Mouse (Mus musculus): ENCODE data around the gene Grxcr1. TPM values are rescaled to one million over a fixed set of nuclear protein-coding genes. Genes with fewer than 3 reads are reported as not detected.

Grxcr1 gene
- not detected for total RNA-seq (2022)

- no peak for DNase-seq (ENCODE audit: low spot score in 2 of 2)
Measured at GRCm38 (mm10) chr5:68031744-68032143, at the start of gene Grxcr1. Grxcr1 (plus strand) TSS chr5:68031835.

- DNase-seq (ENCODE audit: low spot score in 2 of 2): no peak
Measured at GRCm38 (mm10) chr5:67981946-67982526, 49.6 kb upstream of the Grxcr1 start.

GRCm38 (mm10) chr5:67990426-67990825 lies 41.2 kb upstream of the Grxcr1 start:
- no peak for DNase-seq (ENCODE audit: low spot score in 2 of 2)

GRCm38 (mm10) chr5:68002611-68003010 lies 29.0 kb upstream of the Grxcr1 start:
- DNase-seq (ENCODE audit: low spot score in 2 of 2): peak in 1 of 2 experiments; percentile 15

GRCm38 (mm10) chr5:68003904-68004303 lies 27.7 kb upstream of the Grxcr1 start:
- DNase-seq (ENCODE audit: low spot score in 2 of 2): no peak

GRCm38 (mm10) chr5:68004419-68004818 lies 27.2 kb upstream of the Grxcr1 start:
- DNase-seq (ENCODE audit: low spot score in 2 of 2): no peak

- no peak for DNase-seq (ENCODE audit: low spot score in 2 of 2)
Measured at GRCm38 (mm10) chr5:68007074-68007473, 24.6 kb upstream of the Grxcr1 start.

- no peak for DNase-seq (ENCODE audit: low spot score in 2 of 2)
Measured at GRCm38 (mm10) chr5:68011569-68011968, 20.1 kb upstream of the Grxcr1 start.

- DNase-seq (ENCODE audit: low spot score in 2 of 2): peak; percentile 51 to 87
Measured at GRCm38 (mm10) chr5:68012618-68013017, 19.0 kb upstream of the Grxcr1 start.

GRCm38 (mm10) chr5:68020870-68021269 lies 10.8 kb upstream of the Grxcr1 start:
- DNase-seq (ENCODE audit: low spot score in 2 of 2): no peak

GRCm38 (mm10) chr5:68026658-68027422 lies 4.8 kb upstream of the Grxcr1 start:
- no peak for DNase-seq (ENCODE audit: low spot score in 2 of 2)

GRCm38 (mm10) chr5:68027474-68027873 lies 4.2 kb upstream of the Grxcr1 start:
- DNase-seq (ENCODE audit: low spot score in 2 of 2): no peak

GRCm38 (mm10) chr5:68033345-68033744 lies 1.7 kb downstream of the Grxcr1 start:
- DNase-seq (ENCODE audit: low spot score in 2 of 2): no peak

- DNase-seq (ENCODE audit: low spot score in 2 of 2): no peak
Measured at GRCm38 (mm10) chr5:68039077-68039476, 7.4 kb downstream of the Grxcr1 start.

- DNase-seq (ENCODE audit: low spot score in 2 of 2): no peak
Measured at GRCm38 (mm10) chr5:68043339-68043738, 11.7 kb downstream of the Grxcr1 start.

GRCm38 (mm10) chr5:68048783-68049182 lies 17.1 kb downstream of the Grxcr1 start:
- DNase-seq (ENCODE audit: low spot score in 2 of 2): no peak

GRCm38 (mm10) chr5:68049536-68049935 lies 17.9 kb downstream of the Grxcr1 start:
- DNase-seq (ENCODE audit: low spot score in 2 of 2): no peak

- DNase-seq (ENCODE audit: low spot score in 2 of 2): no peak
Measured at GRCm38 (mm10) chr5:68051101-68051500, 19.5 kb downstream of the Grxcr1 start.

- no peak for DNase-seq (ENCODE audit: low spot score in 2 of 2)
Measured at GRCm38 (mm10) chr5:68057574-68057973, 25.9 kb downstream of the Grxcr1 start.

- DNase-seq (ENCODE audit: low spot score in 2 of 2): no peak
Measured at GRCm38 (mm10) chr5:68068694-68069093, 37.1 kb downstream of the Grxcr1 start.

- no peak for DNase-seq (ENCODE audit: low spot score in 2 of 2)
Measured at GRCm38 (mm10) chr5:68070308-68070707, 38.7 kb downstream of the Grxcr1 start.

GRCm38 (mm10) chr5:68071857-68072256 lies 40.2 kb downstream of the Grxcr1 start:
- DNase-seq (ENCODE audit: low spot score in 2 of 2): no peak

- no peak for DNase-seq (ENCODE audit: low spot score in 2 of 2)
Measured at GRCm38 (mm10) chr5:68086535-68087098, 55.0 kb downstream of the Grxcr1 start.

Data from layer of hippocampus, adult 8-10 months (tissue).